Mouse (Mus musculus) neural tube, embryonic 10.5 days (tissue): ENCODE results near the gene Prkca.

ENCODE experiments used
- DNase-seq: peaks from one replicate; pipeline ENCODE4 v3.0.0-alpha.2; 2017; ENCODE audit warnings: low spot score; ENCODE audit errors: extremely low spot score

The Prkca gene

DNA sequence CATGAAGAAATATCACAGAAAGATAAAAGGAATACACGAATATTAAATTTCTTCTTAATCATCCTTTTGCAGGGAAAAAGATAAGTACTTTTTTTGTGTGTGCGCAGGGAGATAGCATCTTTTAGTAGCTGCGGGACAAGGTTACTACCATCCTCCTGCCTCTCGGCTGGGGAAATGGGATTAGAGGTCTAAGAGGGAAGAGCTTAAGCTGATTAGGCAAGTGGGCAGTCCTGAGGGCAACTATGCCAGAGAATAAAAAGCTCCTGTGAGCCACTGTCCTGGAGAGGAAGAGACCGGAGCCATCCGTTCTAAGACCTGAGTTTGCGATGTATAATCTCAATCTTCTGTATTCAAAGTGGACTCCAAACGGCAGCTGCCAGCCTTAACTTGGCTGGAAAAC lies 45.8 kb downstream of the Prkca start:
- no peak for DNase-seq

DNA sequence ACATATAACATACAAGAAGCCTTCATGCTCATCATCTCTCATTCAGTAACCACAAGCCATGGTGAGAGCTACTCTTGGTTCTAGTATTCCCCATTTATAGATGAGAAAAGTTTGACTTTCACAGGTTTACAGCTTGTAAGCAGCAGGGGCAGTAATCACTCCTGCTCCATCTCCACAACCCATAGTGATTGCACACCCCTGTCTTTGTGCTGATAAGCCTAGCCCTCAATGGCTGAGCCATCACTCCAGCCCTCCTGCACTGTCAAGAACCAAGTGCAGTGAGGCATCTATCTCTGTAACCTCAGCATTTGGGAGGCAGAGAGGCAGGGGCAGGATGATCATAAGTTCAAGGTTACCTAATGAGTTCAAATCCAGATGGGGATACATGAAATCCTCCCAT lies 48.4 kb downstream of the Prkca start:
- no peak for DNase-seq

DNA sequence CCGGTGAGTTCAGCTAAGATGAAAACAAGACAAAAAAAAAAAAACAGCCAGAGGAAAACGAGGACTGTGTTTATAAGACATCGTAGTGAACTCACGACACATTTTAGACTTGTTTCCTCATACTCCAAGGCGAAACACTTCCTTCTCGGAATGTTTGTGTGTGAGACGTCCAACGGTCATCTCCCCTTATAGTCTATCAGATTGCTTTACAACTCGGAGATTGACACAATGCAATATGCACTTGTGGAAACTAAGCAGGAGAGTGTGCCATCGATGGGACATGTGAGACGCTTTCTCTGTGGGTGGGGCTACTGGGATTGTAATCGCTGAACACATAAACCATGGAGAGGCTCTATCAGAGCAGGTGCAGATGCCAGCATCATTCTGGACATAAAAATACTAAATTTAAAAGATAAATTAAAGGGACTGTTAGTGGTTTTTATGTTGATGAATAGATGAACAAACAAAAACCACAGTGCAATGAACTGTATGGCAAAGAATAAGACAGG lies 49.4 kb downstream of the Prkca start:
- no peak for DNase-seq

DNA sequence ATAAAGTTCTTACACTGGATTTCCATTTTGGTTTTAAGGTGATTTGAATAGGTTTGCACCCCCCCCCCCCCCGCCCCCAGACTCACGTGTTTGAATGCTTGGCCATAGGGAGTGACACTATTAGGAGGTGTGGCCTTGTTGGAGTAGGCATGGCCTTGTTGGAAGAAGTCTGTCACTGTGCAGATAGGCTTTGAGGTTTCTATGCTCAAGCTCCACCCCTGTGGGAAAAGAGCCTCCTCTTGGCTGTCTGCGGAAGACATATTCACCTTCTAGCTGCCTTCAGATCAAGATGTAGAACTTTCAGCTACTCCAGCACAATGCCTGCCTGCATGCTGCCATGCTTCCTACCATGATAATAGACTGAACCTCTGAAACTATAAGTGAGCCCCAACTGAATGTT lies 49.9 kb downstream of the Prkca start:
- DNase-seq = no peak

- DNase-seq = no peak
These were observed 54.5 kb downstream of the Prkca start for GRCm38 (mm10) chr11:108289192-108289591.

GRCm38 (mm10) chr11:108287321-108287720 lies 56.4 kb downstream of the Prkca start:
- no peak for DNase-seq

GRCm38 (mm10) chr11:108285046-108285445 lies 58.7 kb downstream of the Prkca start:
- DNase-seq = no peak

- no peak for DNase-seq
These were observed 60.8 kb downstream of the Prkca start for GRCm38 (mm10) chr11:108282850-108283459.

DNA sequence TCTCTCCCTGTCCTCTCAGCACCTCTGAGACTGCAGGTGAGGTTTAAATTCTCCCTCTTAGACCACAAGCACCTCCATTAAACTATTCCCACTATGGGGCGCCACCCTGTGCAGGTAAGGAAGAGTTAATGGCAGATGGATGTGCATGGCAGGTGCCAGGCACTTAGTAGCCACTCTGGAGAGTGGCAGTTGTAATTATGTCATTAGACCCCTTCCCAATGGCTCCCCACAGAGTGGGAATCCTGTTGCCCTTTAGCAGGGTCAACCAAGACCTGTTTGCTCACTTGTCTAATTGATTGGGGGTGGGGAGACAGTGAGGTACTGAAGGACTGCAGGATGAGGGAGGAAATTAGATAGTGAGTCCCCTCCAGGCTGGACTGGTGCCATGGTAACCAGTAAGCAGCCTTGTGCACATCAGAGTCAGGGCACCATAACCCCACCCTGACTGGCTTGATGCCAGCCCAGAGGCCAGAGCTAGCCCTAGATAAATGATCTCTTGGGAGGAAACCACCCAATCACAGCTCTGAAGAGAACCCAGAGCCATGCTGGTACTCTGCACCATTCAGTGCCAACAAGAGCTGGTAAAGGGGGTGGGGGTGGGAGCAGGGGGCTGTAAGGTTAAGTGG lies 63.9 kb downstream of the Prkca start:
- no peak for DNase-seq

GRCm38 (mm10) chr11:108277096-108277495 lies 66.6 kb downstream of the Prkca start:
- no peak for DNase-seq

GRCm38 (mm10) chr11:108276148-108276547 lies 67.6 kb downstream of the Prkca start:
- no peak for DNase-seq

DNA sequence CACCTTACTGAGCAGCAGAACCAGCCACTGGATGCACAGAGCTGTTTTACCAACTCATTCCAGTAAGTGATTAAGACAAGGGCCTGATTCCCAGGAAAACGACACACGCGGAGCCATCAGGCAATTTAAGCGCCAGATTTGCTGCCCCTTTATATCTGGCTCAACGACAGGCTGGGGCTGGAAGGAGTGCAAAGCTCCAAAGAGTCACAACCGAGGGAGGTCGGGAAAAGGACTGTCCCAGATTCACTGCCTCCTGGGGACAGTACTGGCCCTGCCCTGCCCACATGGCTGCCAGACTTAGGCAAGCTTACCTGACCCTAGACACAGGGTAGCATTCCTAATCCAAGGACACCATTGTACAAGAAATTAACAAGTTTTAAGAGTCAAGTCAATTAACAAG lies 69.7 kb downstream of the Prkca start:
- DNase-seq = no peak

DNA sequence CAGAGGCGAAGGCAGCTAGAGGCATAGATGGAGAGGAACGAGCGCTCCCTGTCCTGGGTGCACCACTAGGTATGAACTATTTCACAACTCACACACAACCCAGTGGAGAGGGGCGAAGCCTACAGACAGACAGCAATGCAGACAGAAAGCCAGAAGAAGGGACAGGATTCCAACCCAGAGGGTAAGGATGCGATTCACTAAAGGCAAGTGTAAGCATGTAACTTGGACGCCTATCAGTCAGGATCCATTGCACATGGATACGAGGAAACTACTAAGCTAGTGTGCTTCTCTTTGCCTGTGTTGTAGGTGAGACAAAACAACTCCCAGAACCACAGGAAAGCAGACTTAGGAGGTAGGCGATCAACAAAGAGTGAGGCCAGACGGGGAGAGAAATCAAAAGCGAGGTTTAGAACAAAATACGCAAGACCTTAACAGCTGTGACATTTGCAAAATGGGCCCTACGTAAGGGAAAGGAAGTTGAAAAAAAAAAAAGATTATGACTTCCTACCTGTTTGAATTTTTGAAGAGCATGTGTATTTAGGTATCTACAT lies 70.2 kb downstream of the Prkca start:
- DNase-seq = no peak

DNA sequence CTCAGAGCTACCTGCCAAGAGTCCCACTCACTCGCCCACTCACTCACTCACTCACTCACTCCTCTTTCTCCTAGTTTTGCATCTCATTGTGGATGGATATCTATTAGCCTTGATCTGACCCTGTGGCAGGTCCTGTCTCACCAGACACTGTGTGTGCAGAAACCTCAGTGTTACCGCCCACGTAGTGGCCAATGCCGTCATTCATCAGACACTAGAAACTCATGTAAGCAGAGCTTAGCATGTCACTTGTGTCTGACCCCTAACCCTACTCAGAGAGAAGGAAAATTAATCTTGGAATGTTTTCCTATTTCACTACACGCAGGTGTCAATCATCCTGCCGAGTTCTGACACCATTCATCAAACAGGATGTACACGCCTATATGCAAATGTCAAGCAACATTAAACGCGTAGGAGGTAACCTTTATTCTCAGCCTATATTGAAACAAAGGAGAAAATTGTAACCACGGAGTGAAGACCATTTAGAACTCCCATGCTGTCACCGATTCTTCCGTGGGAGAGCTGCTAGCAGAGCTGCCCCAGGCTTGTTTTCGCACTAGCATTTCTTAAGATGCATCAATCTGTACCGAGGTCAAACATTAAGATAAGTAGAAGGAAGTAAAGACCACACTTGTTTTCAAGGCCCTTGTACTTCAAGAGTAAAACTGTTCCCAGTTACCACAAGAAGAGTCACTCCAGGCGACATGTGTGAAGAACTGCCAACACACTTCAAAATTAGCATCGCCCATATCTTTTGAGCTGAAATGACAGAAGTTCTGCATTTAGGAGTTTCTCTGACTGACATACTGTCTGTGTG lies 70.9 kb downstream of the Prkca start:
- no peak for DNase-seq

GRCm38 (mm10) chr11:108271305-108271704 lies 72.4 kb downstream of the Prkca start:
- no peak for DNase-seq

- DNase-seq = no peak
These were observed 74.2 kb downstream of the Prkca start for GRCm38 (mm10) chr11:108269516-108269915.

- DNase-seq = peak; percentile 14
These were observed 75.1 kb downstream of the Prkca start for GRCm38 (mm10) chr11:108268421-108269322.

DNA sequence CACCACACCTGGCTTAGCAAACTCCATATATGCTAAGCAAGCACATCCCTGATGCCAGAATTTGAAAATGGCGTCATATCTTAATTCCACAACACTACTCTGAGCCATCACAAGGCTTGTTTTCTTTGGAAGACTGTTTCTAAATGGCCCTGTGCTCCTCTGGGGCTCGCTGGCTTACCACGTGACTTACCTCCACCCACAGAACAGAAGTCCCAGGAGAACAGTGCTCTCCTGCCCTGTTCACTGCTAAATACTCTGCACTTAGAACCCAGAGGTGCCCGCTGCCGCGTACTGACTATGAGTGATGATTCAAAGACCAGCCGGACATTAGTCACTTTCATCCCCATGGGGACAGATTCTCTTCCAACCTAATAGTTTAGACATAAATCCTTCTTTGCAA lies 75.9 kb downstream of the Prkca start:
- no peak for DNase-seq

DNA sequence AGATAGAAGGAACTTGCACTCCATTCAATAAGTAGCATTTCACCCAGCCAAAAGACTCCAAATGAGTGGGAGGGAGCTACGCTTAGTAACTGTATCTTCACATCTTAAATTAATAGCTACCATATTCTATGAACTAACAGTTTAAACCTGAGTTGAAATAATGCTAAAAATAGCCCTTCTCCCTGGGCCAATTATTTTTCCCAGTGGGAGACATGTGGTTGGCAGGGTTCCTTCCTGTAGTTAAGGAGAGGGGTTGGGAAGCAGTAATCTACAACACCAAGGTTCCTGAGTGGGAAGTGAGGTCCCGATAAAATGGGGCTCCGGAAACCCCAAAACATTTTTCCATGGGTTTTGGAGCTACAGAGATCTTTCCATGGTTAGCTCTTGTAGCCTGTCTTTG lies 76.7 kb downstream of the Prkca start:
- no peak for DNase-seq

- no peak for DNase-seq
These were observed 79.9 kb downstream of the Prkca start for GRCm38 (mm10) chr11:108263868-108264267.

GRCm38 (mm10) chr11:108263406-108263805 lies 80.3 kb downstream of the Prkca start:
- DNase-seq = no peak
